Mouse (Mus musculus): ENCODE measurements at regions not wholly inside any gene's neighbourhood (a gene's known extent, or its start where the extent isn't known, plus 50 kb on each side); places are given as distances from the start of the nearest gene placed in this dataset.

GRCm38 (mm10) chr11:114611690-114612089 lies 56.6 kb upstream of the Rpl38 start:
- DNase-seq (ENCODE audit: low spot score in 2 of 2): no peak

DNA sequence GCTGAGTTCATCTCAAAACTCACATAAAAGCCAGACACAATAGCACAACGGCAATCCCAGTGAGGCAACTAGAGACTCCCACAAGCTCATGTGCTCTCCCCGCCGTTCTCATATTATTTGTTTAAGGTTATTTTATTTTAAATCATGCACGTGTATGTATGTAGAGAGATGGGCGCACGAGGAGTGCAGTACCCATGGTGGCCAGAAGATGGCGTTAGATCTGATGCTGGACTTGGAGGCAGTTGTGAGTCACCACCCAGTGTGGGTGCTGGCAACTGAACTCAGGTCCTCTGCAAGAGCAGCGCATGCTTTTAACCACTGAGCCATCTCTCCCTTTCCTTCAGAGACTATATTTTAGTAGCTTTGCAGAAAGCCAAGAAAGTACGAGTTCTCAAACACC lies 60.3 kb upstream of the Rpl38 start:
- no peak for DNase-seq (ENCODE audit: low spot score in 2 of 2)

DNA sequence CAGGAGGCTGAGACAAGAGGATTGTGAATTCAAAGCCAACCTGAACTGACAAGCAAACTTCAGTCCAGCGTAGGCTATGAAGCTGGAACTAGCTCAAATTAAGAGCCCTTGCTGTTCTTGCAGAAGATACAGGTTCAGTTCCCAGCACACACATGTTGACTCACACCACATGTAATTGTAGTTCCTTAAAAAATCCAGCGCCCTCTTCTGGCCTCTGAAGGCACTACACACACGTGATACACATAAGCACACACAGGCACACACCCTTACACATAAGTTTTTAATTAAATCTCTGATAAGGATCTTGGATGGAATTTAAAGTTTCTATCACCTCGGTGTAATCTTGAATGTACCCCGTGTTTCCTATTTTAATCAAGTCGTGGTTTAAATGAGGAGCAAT lies 65.2 kb upstream of the Rpl38 start:
- DNase-seq (ENCODE audit: low spot score in 2 of 2): no peak

GRCm38 (mm10) chr11:114597225-114597624 lies 71.1 kb upstream of the Rpl38 start:
- DNase-seq (ENCODE audit: low spot score in 2 of 2): no peak

GRCm38 (mm10) chr11:114592961-114593360 lies 75.4 kb upstream of the Rpl38 start:
- no peak for DNase-seq (ENCODE audit: low spot score in 2 of 2)

DNA sequence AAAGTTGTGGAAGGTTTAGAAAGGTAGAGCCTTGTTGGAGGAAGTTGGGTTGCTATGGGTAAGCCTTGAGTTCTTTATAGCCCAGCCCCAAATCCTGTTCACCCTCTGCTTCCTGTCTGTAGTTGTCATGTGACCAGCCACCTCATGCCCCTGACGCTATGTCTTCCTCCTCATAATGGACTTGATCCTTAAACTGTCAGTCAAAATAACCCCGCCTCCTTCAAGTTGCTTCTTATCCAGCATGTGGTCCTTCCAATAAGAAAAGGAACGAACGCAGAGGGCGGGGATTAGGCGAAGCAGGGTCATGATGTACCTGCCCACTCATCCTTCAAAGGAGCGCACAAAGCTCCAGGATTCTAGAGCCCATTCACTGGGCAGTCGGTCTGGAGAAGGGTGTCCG lies 79.8 kb upstream of the Rpl38 start:
- DNase-seq (ENCODE audit: low spot score in 2 of 2): no peak

DNA sequence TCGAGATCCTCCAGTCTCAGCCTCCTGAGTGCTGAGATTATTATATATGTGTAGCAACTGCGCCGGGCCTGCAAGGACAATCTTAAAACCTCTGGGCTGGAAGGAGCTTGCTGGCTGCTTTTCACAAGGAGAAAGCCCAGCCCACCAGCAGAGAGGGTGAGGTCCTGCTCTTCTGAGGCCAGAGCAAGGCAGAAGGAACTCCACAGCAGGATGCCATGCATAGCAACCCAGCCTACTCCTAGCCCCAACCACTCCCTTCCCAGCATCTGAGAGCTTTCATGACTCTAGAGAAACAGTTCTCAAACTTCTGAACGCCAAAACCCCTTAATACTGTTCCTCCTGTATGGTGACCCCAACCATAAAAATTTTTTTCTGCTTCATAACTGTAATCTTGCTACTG lies 80.3 kb upstream of the Rpl38 start:
- no peak for DNase-seq (ENCODE audit: low spot score in 2 of 2)

DNA sequence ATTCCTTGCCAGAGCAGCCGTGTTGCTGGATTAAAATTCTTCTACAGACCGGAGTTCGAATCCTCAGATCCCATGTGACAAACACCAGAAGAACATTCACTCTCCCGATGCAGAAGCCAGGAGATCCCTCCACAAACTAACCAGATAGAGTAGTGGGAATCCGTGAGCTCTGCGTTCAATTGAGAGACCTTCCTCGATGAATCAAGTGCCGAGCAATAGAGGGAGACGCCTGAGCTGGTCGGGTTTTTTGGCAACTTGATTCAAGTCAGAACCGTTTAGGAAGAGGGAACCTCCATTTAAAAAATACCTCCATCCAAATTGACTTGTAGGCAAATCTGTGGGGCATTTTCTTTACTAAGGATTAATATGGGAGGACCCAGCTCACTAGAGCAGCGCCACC lies 81.9 kb upstream of the Rpl38 start:
- DNase-seq (ENCODE audit: low spot score in 2 of 2): no peak

DNA sequence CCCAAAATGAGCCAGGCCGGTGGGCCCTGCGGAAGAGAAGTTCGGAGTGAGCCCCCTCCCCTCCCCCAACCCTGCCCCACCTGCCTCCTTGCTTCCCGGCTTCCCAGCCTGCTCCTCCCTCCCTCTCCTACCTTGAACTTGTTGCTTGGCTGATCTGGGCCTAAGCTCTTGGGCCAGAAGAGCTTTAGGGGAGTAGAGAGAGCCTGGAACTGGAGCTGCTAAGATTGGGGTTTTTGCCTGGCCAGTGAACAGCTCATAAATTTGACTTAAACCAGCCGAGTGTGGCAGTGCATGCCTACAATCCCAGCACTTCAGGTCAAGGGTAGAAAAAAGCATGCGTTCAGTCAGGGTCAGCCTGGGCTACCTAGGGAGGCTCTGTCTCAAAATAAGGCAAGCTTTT lies 83.5 kb upstream of the Rpl38 start:
- DNase-seq (ENCODE audit: low spot score in 2 of 2): no peak

GRCm38 (mm10) chr11:114584146-114584545 lies 84.2 kb upstream of the Rpl38 start:
- no peak for DNase-seq (ENCODE audit: low spot score in 2 of 2)

GRCm38 (mm10) chr11:114579986-114580385 lies 88.3 kb upstream of the Rpl38 start:
- DNase-seq (ENCODE audit: low spot score in 2 of 2): no peak

DNA sequence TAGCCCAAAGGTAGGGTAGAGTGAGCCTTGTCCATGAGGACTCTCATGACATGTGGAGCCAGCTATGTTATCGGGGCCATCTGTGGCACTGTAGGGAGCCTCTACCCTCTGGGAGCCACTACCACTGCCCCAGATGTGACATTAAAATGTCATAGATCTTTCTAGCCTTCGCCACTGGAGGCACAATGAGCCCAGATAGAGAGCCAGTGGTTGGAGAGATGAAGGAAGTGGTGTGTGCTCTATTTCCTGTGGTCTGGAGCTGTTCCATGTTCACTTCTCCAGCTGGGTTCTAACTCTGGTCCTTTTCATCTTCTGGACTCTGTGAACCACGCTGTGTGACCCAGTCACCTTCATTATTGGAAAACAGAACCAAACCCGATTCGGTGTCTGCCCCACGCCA lies 89.8 kb upstream of the Rpl38 start:
- no peak for DNase-seq (ENCODE audit: low spot score in 2 of 2)

GRCm38 (mm10) chr11:114576803-114577202 lies 91.5 kb upstream of the Rpl38 start:
- DNase-seq (ENCODE audit: low spot score in 2 of 2): peak in 1 of 2 experiments; percentile 19

DNA sequence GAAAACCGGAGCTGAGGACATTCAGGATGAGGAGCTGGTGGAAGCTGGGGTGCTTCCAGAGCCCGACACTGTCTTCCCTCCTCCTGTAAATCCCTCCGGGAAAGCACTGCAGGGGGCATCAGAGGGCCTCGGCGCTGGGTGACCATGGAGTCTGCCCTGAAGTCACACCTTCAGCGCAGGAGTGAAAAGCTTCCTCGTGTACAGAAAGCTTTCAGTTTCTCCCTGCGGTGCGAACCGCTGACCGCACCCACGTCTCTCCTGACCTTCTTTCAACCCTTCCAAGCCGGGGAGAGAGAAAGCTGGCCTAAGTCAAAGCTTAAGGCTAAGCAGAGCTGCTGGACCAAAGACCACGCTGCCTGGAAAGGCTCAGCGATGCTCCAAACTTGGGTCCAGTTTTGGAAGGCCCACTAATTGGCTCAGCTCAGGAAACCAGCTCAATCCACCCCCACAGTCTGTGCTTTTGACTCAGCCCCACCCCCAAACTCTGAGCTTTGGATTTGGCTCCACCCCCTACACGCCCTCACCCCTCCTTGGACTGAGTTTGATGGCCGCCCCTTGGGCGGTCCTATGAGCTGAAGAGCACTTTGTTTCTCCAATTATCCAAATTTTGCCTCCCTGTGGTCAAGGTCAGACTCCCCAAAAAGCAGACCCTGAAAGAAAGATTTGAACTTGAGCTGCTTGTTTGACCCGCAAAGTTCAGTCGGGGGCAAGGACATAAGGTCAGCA lies 97.0 kb upstream of the Rpl38 start:
- DNase-seq (ENCODE audit: low spot score in 2 of 2): peak; percentile 5 to 30

DNA sequence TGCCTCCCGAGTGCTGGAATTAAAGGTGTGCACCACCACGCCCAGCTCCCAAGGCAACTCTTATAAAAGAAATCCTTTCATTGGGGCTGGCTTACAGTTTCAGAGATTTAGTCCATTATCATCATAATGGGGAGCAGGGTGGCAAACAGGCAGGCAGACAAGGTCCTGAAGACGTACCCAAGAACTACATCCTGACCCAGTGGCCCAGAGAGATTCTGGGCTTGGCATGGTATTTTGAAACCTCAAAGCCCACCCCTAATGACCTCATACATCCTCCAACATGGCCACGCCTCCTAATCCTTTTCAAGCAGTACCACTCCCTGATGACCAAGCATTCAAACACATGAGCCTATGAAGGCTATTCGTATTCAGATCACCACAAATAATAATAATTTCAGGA lies 98.2 kb upstream of the Rpl38 start:
- no peak for DNase-seq (ENCODE audit: low spot score in 2 of 2)

- no peak for DNase-seq (ENCODE audit: low spot score in 2 of 2)
These were observed 100.2 kb upstream of the Rpl38 start for GRCm38 (mm10) chr11:114567814-114568800.

DNA sequence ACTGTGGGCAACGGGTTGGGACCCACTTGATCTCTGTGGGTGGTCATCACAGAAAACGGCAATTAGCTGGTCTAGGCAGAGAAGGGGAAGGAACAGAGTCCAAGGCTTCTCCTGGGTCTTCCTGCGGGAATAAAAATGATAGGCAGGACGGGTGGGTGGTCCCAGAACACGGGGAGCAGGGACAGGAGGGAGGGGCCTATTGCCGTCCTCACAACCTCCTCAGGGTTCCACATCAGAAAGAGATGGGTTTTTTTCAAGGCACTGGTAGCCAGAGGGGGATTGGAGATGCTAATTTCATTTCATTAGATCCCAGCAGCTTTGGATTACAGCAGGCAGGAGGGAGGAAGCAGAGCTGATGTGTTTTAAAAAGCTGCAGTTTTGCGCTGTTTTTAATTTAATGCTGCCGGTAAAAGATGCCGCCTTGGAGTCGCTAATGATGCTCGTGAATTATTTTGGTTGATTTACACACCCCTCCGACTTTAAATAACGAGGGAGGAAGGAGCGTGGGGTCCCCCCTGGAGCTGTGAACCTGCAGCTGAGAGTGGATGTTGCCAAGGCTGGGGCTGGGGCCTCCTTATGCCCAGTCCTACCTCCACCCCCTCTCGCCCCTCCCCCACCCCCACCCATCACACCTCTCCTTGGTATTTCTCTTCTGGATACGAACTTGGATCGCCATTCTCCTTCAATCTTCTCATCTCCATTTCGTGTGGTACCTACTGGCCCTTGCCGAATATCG lies 101.1 kb upstream of the Rpl38 start:
- no peak for DNase-seq (ENCODE audit: low spot score in 2 of 2)

DNA sequence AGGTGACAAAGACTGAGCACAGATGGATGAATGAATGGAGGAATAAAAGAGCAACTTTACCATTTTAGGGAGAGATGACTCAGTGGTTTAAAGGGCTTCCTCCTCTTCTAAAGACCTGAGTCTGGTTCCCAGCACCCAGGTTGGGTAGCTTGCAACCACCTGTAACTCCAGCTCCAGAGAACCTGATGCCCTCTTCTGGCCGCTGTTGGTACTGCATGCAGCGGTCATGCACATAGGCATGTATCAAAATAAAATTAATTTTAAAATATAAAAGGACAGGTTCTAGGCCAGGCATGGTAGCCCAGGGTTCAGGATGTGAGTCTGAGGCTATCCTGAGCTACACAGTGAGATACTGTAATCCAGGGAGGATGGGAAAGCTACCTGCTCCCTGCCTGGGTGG lies 103.4 kb upstream of the Rpl38 start:
- DNase-seq (ENCODE audit: low spot score in 2 of 2): no peak

GRCm38 (mm10) chr11:114563172-114563571 lies 105.2 kb upstream of the Rpl38 start:
- no peak for DNase-seq (ENCODE audit: low spot score in 2 of 2)

- no peak for DNase-seq (ENCODE audit: low spot score in 2 of 2)
These were observed 113.7 kb upstream of the Rpl38 start for GRCm38 (mm10) chr11:114554576-114554975.

DNA sequence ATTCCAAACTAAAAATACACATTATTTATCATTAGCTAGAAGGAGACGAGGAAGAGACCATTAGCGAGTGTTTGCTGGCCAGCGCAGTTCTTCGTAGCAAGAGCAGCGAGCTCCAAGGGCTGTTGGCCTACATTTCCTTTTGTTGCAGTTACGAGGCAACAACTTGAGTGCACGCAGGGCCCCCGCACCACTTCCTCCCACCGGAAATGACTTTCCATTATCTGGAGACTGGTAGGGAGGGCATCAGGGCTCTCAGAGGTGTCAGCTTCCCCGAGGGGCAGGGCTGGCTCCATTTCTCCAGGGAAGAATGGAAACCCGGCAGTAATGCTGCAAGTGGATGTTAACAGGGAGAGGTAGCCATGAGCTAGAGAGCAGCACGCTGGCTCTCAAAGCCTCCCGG lies 114.3 kb upstream of the Rpl38 start:
- DNase-seq (ENCODE audit: low spot score in 2 of 2): peak in 1 of 2 experiments; percentile 11

DNA sequence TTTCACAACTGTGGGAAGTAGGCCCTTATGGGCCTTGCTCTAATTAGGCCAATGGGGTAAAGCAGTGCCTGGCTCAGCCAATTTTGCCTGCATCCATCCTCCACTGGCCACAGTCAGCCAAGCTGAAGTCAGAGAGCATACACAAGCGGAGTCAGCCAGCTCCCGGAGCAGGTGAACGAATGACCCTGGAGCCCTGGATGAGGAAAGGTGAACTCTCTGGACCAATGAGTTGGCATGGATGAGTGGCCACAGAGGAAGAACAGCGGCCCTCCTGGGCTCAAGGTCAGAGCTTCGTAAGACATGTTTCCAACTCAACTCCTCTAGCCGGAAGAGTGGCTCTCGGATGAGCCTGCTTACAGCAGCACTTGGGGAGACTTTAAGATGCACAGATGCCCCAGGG lies 116.1 kb upstream of the Rpl38 start:
- no peak for DNase-seq (ENCODE audit: low spot score in 2 of 2)
